Mouse (Mus musculus): ENCODE measurements at regions not wholly inside any gene's neighbourhood (a gene's known extent, or its start where the extent isn't known, plus 50 kb on each side); places are given as distances from the start of the nearest gene placed in this dataset.

DNA sequence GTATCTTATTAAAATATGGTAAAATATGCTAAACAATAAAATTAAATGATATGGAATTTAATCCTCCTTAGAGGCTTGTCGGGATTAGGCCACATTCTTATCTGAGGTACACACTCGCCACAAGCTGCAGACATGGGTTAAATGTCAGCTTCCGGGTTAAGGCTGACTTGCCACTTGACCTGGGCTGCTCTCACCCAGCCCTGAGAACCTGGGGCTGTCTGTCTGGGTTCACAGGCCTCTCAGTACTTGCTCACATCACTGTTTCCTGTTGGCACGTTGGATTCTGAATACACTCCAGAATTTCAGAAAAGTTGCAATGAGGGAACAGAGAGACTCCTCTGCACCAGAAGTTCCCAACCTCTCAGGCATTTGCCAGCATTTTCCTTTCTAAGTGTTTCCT is 465.9 kb downstream of the Ccdc171 start:
- Histone ChIP-seq H3K4me1 (ENCODE audit: insufficient read depth, low read depth, low read length) (no peaks in the 10 kb centered on the region), H3K4me3 (ENCODE audit: low read depth, low read length) (no peak overlapping the region), H3K4me2 (replicated peaks; ENCODE audit: low read depth, low read length) (no peak overlapping the region), H3K27me3 (replicated peaks; ENCODE audit: insufficient read depth, low read length) (no peaks in the 10 kb centered on the region), H3K9me3 (ENCODE audit: low read length) (no peaks in the 10 kb centered on the region), H3K36me3 (ENCODE audit: insufficient read depth, low read length) (no peaks in the 10 kb centered on the region), H3K27ac (ENCODE audit: low read length) (no peak overlapping the region), H3K9ac (replicated peaks; ENCODE audit: low read depth) (no peak overlapping the region)
- TF ChIP-seq EP300 (IDR thresholded peaks at IDR 0.05), result no peak
- no peak for TF ChIP-seq CTCF (IDR thresholded peaks at IDR 0.05)
- WGBS, result 33% methylated on average over 4 of the region's 4 CpGs
- ATAC-seq, result no peak
- DNase-seq (ENCODE audit: low spot score), result no peak

DNA sequence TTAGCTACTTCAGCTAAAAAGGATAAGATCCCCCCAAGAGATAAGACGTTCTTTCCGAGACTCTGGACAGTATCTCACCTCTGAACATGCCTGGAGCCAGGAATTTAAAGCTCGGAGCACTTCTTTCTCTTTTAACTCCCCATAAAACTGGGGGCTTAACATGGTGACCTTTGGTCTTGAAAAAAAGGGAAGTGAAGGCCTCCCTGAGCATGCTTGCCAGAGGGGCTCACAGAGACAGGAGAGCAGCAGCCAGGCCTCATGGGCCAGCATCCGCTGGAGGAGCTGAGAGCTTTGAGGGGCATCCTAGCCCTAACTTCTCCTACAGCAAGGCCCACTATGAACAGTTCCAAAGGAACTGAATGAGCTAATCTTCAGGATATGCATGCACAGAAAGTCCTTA is 471.7 kb downstream of the Ccdc171 start:
- H3K27ac ChIP-seq (ENCODE audit: low read length), result no peak overlapping the region
- ATAC-seq (no peak), DNase-seq (ENCODE audit: low spot score) (no peak)
- H3K4me2 ChIP-seq (replicated peaks; ENCODE audit: low read depth, low read length), result no peak overlapping the region
- no peaks in the 10 kb centered on the region for H3K4me1 ChIP-seq (ENCODE audit: insufficient read depth, low read depth, low read length)
- H3K4me3 ChIP-seq (ENCODE audit: low read depth, low read length), result no peak overlapping the region
- H3K27me3 ChIP-seq (replicated peaks; ENCODE audit: insufficient read depth, low read length), result no peaks in the 10 kb centered on the region
- H3K9me3 ChIP-seq (ENCODE audit: low read length), result no peaks in the 10 kb centered on the region
- no peak overlapping the region for H3K9ac ChIP-seq (replicated peaks; ENCODE audit: low read depth)
- WGBS, result 57% methylated on average over 4 of the region's 4 CpGs
- no peaks in the 10 kb centered on the region for H3K36me3 ChIP-seq (ENCODE audit: insufficient read depth, low read length)
- TF ChIP-seq CTCF (IDR thresholded peaks at IDR 0.05), result no peak
- TF ChIP-seq EP300 (IDR thresholded peaks at IDR 0.05), result no peak

- WGBS, result 70% methylated on average over 7 of the region's 7 CpGs
- DNase-seq (ENCODE audit: low spot score), result no peak
- H3K4me3 ChIP-seq (ENCODE audit: low read depth, low read length), result no peak overlapping the region
These were observed 476.3 kb downstream of the Ccdc171 start for GRCm38 (mm10) chr4:84001645-84002044.

GRCm38 (mm10) chr4:84004055-84004778 is 478.9 kb downstream of the Ccdc171 start:
- WGBS, result 73% methylated on average over 7 of the region's 7 CpGs
- Histone ChIP-seq H3K27me3 (replicated peaks; ENCODE audit: insufficient read depth, low read length) (no peaks in the 10 kb centered on the region), H3K9ac (replicated peaks; ENCODE audit: low read depth) (no peak overlapping the region), H3K4me2 (replicated peaks; ENCODE audit: low read depth, low read length) (no peak overlapping the region), H3K4me1 (ENCODE audit: insufficient read depth, low read depth, low read length) (no peaks in the 10 kb centered on the region), H3K9me3 (ENCODE audit: low read length) (no peaks in the 10 kb centered on the region), H3K27ac (ENCODE audit: low read length) (no peak overlapping the region), H3K36me3 (ENCODE audit: insufficient read depth, low read length) (no peaks in the 10 kb centered on the region), H3K4me3 (ENCODE audit: low read depth, low read length) (no peak overlapping the region)
- TF ChIP-seq CTCF (IDR thresholded peaks at IDR 0.05) (no peak), EP300 (IDR thresholded peaks at IDR 0.05) (no peak)
- DNase-seq (ENCODE audit: low spot score), result no peak
- no peak for ATAC-seq

More at GRCm38 (mm10) chr4:84001645-84002044, 476.3 kb downstream of the Ccdc171 start:
- TF ChIP-seq CTCF (IDR thresholded peaks at IDR 0.05) (no peak), EP300 (IDR thresholded peaks at IDR 0.05) (no peak)
- Histone ChIP-seq H3K9ac (replicated peaks; ENCODE audit: low read depth) (no peak overlapping the region), H3K27ac (ENCODE audit: low read length) (no peak overlapping the region), H3K27me3 (replicated peaks; ENCODE audit: insufficient read depth, low read length) (no peaks in the 10 kb centered on the region), H3K9me3 (ENCODE audit: low read length) (no peaks in the 10 kb centered on the region), H3K36me3 (ENCODE audit: insufficient read depth, low read length) (no peaks in the 10 kb centered on the region), H3K4me2 (replicated peaks; ENCODE audit: low read depth, low read length) (no peak overlapping the region), H3K4me1 (ENCODE audit: insufficient read depth, low read depth, low read length) (no peaks in the 10 kb centered on the region)
- no peak for ATAC-seq

GRCm38 (mm10) chr4:84004786-84005382 is 479.5 kb downstream of the Ccdc171 start:
- Histone ChIP-seq H3K27ac (ENCODE audit: low read length) (no peak overlapping the region), H3K4me2 (replicated peaks; ENCODE audit: low read depth, low read length) (no peak overlapping the region), H3K9ac (replicated peaks; ENCODE audit: low read depth) (no peak overlapping the region), H3K27me3 (replicated peaks; ENCODE audit: insufficient read depth, low read length) (no peaks in the 10 kb centered on the region), H3K9me3 (ENCODE audit: low read length) (no peaks in the 10 kb centered on the region), H3K4me3 (ENCODE audit: low read depth, low read length) (no peak overlapping the region), H3K4me1 (ENCODE audit: insufficient read depth, low read depth, low read length) (no peaks in the 10 kb centered on the region), H3K36me3 (ENCODE audit: insufficient read depth, low read length) (no peaks in the 10 kb centered on the region)
- ATAC-seq, result no peak
- DNase-seq (ENCODE audit: low spot score), result no peak
- TF ChIP-seq CTCF (IDR thresholded peaks at IDR 0.05) (no peak), EP300 (IDR thresholded peaks at IDR 0.05) (no peak)
- 72% methylated on average over 10 of the region's 10 CpGs for WGBS

GRCm38 (mm10) chr4:84011941-84012340 is 486.6 kb downstream of the Ccdc171 start:
- no peaks in the 10 kb centered on the region for H3K4me1 ChIP-seq (ENCODE audit: insufficient read depth, low read depth, low read length)
- TF ChIP-seq EP300 (IDR thresholded peaks at IDR 0.05) (no peak), CTCF (IDR thresholded peaks at IDR 0.05) (no peak)
- no peaks in the 10 kb centered on the region for H3K9me3 ChIP-seq (ENCODE audit: low read length)
- no peak overlapping the region for H3K4me3 ChIP-seq (ENCODE audit: low read depth, low read length)
- WGBS, result 94% methylated on average over 6 of the region's 6 CpGs
- ATAC-seq, result no peak
- H3K27me3 ChIP-seq (replicated peaks; ENCODE audit: insufficient read depth, low read length), result no peaks in the 10 kb centered on the region
- H3K4me2 ChIP-seq (replicated peaks; ENCODE audit: low read depth, low read length), result no peak overlapping the region
- no peak for DNase-seq (ENCODE audit: low spot score)
- no peaks in the 10 kb centered on the region for H3K36me3 ChIP-seq (ENCODE audit: insufficient read depth, low read length)
- no peak overlapping the region for H3K27ac ChIP-seq (ENCODE audit: low read length)
- H3K9ac ChIP-seq (replicated peaks; ENCODE audit: low read depth), result no peak overlapping the region

Measured in lung, postnatal 0 days (tissue).